Mouse (Mus musculus) liver, adult 2 months (tissue): ENCODE measurements around the gene Otog. TPM values are rescaled to one million over a fixed set of nuclear protein-coding genes. Genes with fewer than 3 reads are reported as not detected.

Experiments
- DNase-seq: peaks from one replicate; pipeline ENCODE4 v3.0.0-alpha.2; 2011; ENCODE audit warnings: low read depth, low spot score; ENCODE audit errors: extremely low read depth
- H3K27ac ChIP-seq: fragments of 200-500 bp; replicated peaks from 2 replicates; pipeline ENCODE4 v1.5.1; 2012; ENCODE audit warnings: low read depth, mild to moderate bottlenecking, control low read depth, inconsistent platforms, low read length; ENCODE audit not compliant: insufficient read depth
- H3K27me3 ChIP-seq: fragments of 200-500 bp; 2 replicates; pipeline ENCODE4 v1.6.1; 2012; ENCODE audit warnings: mild to moderate bottlenecking, moderate library complexity, low read length, inconsistent platforms; ENCODE audit not compliant: control insufficient read depth, insufficient read depth
- H3K36me3 ChIP-seq: fragments of 200-500 bp; 2 replicates; pipeline ENCODE4 v1.6.1; 2012; ENCODE audit warnings: low read length, inconsistent platforms; ENCODE audit not compliant: control insufficient read depth, insufficient read depth
- H3K4me1 ChIP-seq: fragments of 200-500 bp; 2 replicates; pipeline ENCODE4 v1.6.1; 2011; ENCODE audit warnings: low read length; ENCODE audit not compliant: control insufficient read depth, insufficient read depth
- H3K4me3 ChIP-seq: fragments of 200-500 bp; 2 replicates; pipeline ENCODE4 v1.5.1; 2011; ENCODE audit warnings: low read depth, mild to moderate bottlenecking, control low read depth, low read length, moderate library complexity; ENCODE audit not compliant: insufficient read depth
- H3K79me2 ChIP-seq: fragments of 200-500 bp; 2 replicates; pipeline ENCODE4 v1.6.1; 2012; ENCODE audit warnings: inconsistent platforms, mild to moderate bottlenecking, low read length, moderate library complexity; ENCODE audit not compliant: control insufficient read depth, insufficient read depth
- H3K9ac ChIP-seq: fragments of 200-500 bp; 2 replicates; pipeline ENCODE4 v1.6.1; 2012; ENCODE audit warnings: low read depth, mild to moderate bottlenecking, control low read depth, inconsistent platforms, low read length
- CTCF ChIP-seq: fragments of 200-500 bp; IDR thresholded peaks from 2 replicates; pipeline ENCODE4 v1.5.1; 2011; ENCODE audit warnings: low read depth, low read length, control low read depth
- POLR2A ChIP-seq: fragments of 200-500 bp; IDR thresholded peaks from 2 replicates; pipeline ENCODE4 v1.6.1; 2011; ENCODE audit warnings: low read length, control low read depth; ENCODE audit not compliant: insufficient read depth; ENCODE audit errors: extremely low read depth
- WGBS: fragments of 180-500 bp; shearing (Covaris S2); methylation state at CpG from one replicate; pipeline ENCODE4 v1.1.7; 2018; 5-methylcytosine and 5-hydroxymethylcytosine counted together
- polyA plus RNA-seq: library from polyadenylated mRNA; depleted of rRNA; stranded (reverse); fragments of >200 nt; gene quantifications from 2 replicates; pipeline ENCODE4 v1.2.3, GENCODE M21; 2012; rRNA removed
- total RNA-seq: library from RNA; depleted of rRNA; stranded (reverse); fragments of >200 nt; gene quantifications from 2 replicates; pipeline ENCODE4 v1.2.3, GENCODE M21; 2014; rRNA removed

Otog gene
- total RNA-seq (not detected in 2 replicates), polyA plus RNA-seq (not detected in 2 replicates)

- H3K27ac ChIP-seq: no peak within 1 kb of the TSS
These were observed at the start of gene Otog for GRCm38 (mm10) chr7:46240696-46241095. Gene Otog, plus strand, starts transcription at chr7:46240987.

DNA sequence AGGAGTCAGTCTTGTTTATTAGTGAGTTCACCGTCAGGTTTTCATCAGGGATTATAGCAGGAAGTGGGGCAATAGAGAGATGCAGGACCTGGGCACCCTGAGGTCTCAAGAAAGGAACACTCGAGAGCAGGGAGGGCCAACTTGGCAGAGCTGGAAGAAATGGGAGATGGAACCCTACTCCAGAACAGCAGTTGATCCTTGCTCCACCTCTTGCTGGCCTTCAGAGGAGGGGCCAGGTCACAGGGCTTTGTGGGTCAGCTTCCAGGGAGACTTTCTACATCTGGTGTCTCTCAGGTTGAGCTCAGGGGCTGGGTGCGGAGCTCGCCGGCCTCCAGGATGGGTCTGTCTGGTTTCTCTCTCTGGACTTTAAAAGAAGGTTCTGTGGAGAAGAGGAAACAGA is 45.4 kb upstream of the Otog start:
- DNase-seq: no peak
- no peak overlapping the region for H3K27ac ChIP-seq
- H3K27me3 ChIP-seq: no peaks in the 10 kb centered on the region
- no peaks in the 10 kb centered on the region for H3K36me3 ChIP-seq
- WGBS: 76% methylated on average over 5 of the region's 5 CpGs
- no peaks in the 10 kb centered on the region for H3K79me2 ChIP-seq
- TF ChIP-seq POLR2A (no peak), CTCF (no peak)
- H3K9ac ChIP-seq: no peak overlapping the region
- no peak overlapping the region for H3K4me3 ChIP-seq
- no peaks in the 10 kb centered on the region for H3K4me1 ChIP-seq

More at GRCm38 (mm10) chr7:46240696-46241095, at the start of gene Otog:
- no peak within 1 kb of the TSS for H3K9ac ChIP-seq
- DNase-seq: no peak
- H3K36me3 ChIP-seq: no peaks in the 10 kb centered on the region
- no peaks in the 10 kb centered on the region for H3K4me1 ChIP-seq
- no peak for TF ChIP-seq CTCF
- no peak for TF ChIP-seq POLR2A
- WGBS: 57% methylated on average over 2 of the region's 2 CpGs
- H3K27me3 ChIP-seq: no peaks in the 10 kb centered on the region
- H3K4me3 ChIP-seq: no peak within 1 kb of the TSS
- H3K79me2 ChIP-seq: no peaks in the 10 kb centered on the region

DNA sequence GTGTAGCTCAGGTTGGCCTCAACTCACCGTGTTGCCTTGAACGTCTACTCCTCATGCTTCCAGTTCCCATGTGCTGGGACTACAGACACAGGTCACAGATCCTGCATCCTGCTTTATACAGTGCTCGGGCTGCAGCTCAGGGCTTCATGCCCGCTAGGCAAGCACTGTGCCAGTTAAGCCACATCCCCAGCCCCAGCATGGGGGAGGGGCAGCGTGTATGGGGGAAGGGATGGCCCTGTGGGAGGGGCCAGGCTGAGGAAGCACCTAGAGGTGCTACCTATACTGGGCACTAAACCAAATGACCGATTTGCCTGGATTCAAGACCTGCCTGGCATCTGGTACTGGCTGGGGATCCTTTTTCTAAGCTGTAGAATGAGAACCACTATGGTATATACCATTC is 40.8 kb upstream of the Otog start:
- WGBS: 65% methylated on average over 6 of the region's 6 CpGs
- Histone ChIP-seq H3K27ac (no peak overlapping the region), H3K36me3 (no peaks in the 10 kb centered on the region), H3K4me3 (no peak overlapping the region), H3K27me3 (no peaks in the 10 kb centered on the region), H3K4me1 (no peaks in the 10 kb centered on the region), H3K79me2 (no peaks in the 10 kb centered on the region), H3K9ac (no peak overlapping the region)
- DNase-seq: no peak
- TF ChIP-seq POLR2A: no peak
- TF ChIP-seq CTCF: no peak

- DNase-seq: no peak
- TF ChIP-seq CTCF (no peak), POLR2A (no peak)
- Histone ChIP-seq H3K27me3 (no peaks in the 10 kb centered on the region), H3K4me1 (no peaks in the 10 kb centered on the region), H3K79me2 (no peaks in the 10 kb centered on the region), H3K27ac (no peak overlapping the region), H3K9ac (no peak overlapping the region), H3K4me3 (no peak overlapping the region), H3K36me3 (no peaks in the 10 kb centered on the region)
- 35% methylated on average over 14 of the region's 14 CpGs for WGBS
These were observed 39.1 kb upstream of the Otog start for GRCm38 (mm10) chr7:46201649-46202048.

GRCm38 (mm10) chr7:46204046-46204471 is 36.7 kb upstream of the Otog start:
- Histone ChIP-seq H3K4me3 (no peak overlapping the region), H3K36me3 (no peaks in the 10 kb centered on the region), H3K79me2 (no peaks in the 10 kb centered on the region), H3K27ac (no peak overlapping the region), H3K27me3 (no peaks in the 10 kb centered on the region), H3K4me1 (no peaks in the 10 kb centered on the region), H3K9ac (no peak overlapping the region)
- no peak for DNase-seq
- 35% methylated on average over 11 of the region's 11 CpGs for WGBS
- TF ChIP-seq CTCF (no peak), POLR2A (no peak)

DNA sequence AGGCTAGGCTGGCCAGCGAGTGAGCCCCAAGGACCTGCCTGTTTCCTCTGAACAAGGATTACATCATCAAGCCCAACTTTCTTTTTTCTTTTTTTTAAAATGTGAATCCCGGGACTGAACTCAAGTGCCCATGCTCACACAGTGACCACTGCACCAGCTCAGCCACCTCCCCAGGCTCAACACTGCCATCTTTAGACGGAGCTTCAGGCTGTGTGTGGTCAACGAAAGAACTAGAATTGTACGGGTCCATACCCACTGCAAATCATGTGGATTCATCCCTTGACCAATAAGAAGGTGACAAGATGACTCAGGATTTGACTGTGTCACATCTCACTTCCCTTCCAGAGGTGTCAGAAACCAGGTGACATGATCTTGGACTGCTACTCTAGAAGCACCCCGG is 36.0 kb upstream of the Otog start:
- Histone ChIP-seq H3K79me2 (no peaks in the 10 kb centered on the region), H3K4me1 (no peaks in the 10 kb centered on the region), H3K4me3 (no peak overlapping the region), H3K27me3 (no peaks in the 10 kb centered on the region), H3K27ac (no peak overlapping the region), H3K9ac (no peak overlapping the region), H3K36me3 (no peaks in the 10 kb centered on the region)
- TF ChIP-seq CTCF (no peak), POLR2A (no peak)
- 70% methylated on average over 6 of the region's 6 CpGs for WGBS
- no peak for DNase-seq
